Mouse (Mus musculus): ENCODE measurements around the gene Igf2.

The Igf2 gene

GRCm38 (mm10) chr7:142659181-142659681 is 7.4 kb downstream of the Igf2 start:
- no peak for DNase-seq (ENCODE audit: low spot score in 2 of 2)

- no peak for DNase-seq (ENCODE audit: low spot score in 2 of 2)
Observed at GRCm38 (mm10) chr7:142658681-142659180, 7.9 kb downstream of the Igf2 start.

GRCm38 (mm10) chr7:142657821-142658614 is 8.6 kb downstream of the Igf2 start:
- no peak for DNase-seq (ENCODE audit: low spot score in 2 of 2)

GRCm38 (mm10) chr7:142657341-142657791 is 9.2 kb downstream of the Igf2 start:
- DNase-seq (ENCODE audit: low spot score in 2 of 2), result no peak

- DNase-seq (ENCODE audit: low spot score in 2 of 2), result no peak
Observed at GRCm38 (mm10) chr7:142656055-142656454, 10.6 kb downstream of the Igf2 start.

GRCm38 (mm10) chr7:142655633-142656032 is 11.0 kb downstream of the Igf2 start:
- DNase-seq (ENCODE audit: low spot score in 2 of 2), result no peak

GRCm38 (mm10) chr7:142653726-142654125 is 12.9 kb downstream of the Igf2 start:
- no peak for DNase-seq (ENCODE audit: low spot score in 2 of 2)

GRCm38 (mm10) chr7:142646676-142647075 is 19.9 kb downstream of the Igf2 start:
- no peak for DNase-seq (ENCODE audit: low spot score in 2 of 2)

GRCm38 (mm10) chr7:142645045-142645444 is 21.6 kb downstream of the Igf2 start:
- DNase-seq (ENCODE audit: low spot score in 2 of 2), result no peak

GRCm38 (mm10) chr7:142636178-142636577 is 30.4 kb downstream of the Igf2 start:
- DNase-seq (ENCODE audit: low spot score in 2 of 2), result no peak

- no peak for DNase-seq (ENCODE audit: low spot score in 2 of 2)
Observed at GRCm38 (mm10) chr7:142630691-142631090, 35.9 kb downstream of the Igf2 start.

GRCm38 (mm10) chr7:142629806-142630205 is 36.8 kb downstream of the Igf2 start:
- DNase-seq (ENCODE audit: low spot score in 2 of 2), result no peak

- no peak for DNase-seq (ENCODE audit: low spot score in 2 of 2)
Observed at GRCm38 (mm10) chr7:142622180-142622579, 44.4 kb downstream of the Igf2 start.

GRCm38 (mm10) chr7:142613077-142613476 is 53.5 kb downstream of the Igf2 start:
- DNase-seq (ENCODE audit: low spot score in 2 of 2), result no peak

GRCm38 (mm10) chr7:142610627-142611406 is 55.8 kb downstream of the Igf2 start:
- DNase-seq (ENCODE audit: low spot score in 2 of 2), result peak; percentile 69 to 85

GRCm38 (mm10) chr7:142600921-142601320 is 65.7 kb downstream of the Igf2 start:
- DNase-seq (ENCODE audit: low spot score in 2 of 2), result no peak

All from spleen, postnatal 4 days (tissue).